Mouse (Mus musculus): ENCODE results near the gene Cygb. TPM values are rescaled to one million over a fixed set of nuclear protein-coding genes. Genes with fewer than 3 reads are reported as not detected.

Cygb gene
- total and polyA plus RNA-seq, 3 experiments = not detected

DNA sequence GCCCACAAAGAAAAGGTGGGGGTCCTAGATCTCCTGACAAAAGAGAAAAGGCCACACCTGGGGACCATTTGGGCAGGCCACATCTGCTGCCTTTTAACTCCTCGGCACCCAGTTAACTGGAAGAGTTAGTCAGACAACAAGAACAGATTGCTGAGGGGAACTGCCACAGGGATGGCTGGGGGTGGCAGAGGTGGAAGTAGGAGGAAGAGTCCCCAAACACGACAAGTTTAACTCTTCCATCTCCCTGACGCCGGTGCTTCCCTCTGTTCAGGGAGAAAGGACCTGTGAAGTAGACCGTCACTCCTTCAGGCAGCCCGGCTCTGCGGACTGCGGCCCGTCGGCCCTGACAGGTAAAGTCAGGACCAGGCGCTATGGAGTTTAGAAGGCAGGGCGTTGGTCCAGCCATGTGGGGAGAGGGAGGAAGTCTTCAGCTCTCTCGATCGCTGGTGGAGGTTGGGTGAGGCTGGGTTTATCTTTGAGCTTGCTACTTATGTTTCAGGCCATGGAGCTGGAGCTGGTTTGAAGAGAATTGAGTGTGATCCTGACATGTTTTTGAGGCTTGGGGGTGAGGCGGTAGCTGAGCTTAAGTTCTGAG lies 5.0 kb upstream of the Cygb start:
- dilution Hi-C loops (cut with MboI; ENCODE audit: extremely low pct_ligation_motif_present, extremely low pct_unique_long_range_greater_than_20kb, low sequenced_read_pairs) = no loop called here
- no peak overlapping the region for H3K4me3 ChIP-seq (replicated peaks in 1 of 3; ENCODE audit: low read depth in 2 of 3, low read length in 2 of 3, poor library complexity in 1 of 3)
- TF ChIP-seq MAX (IDR thresholded peaks at IDR 0.05; ENCODE audit: low read length) = no peak
- TF ChIP-seq RCOR1 (conservative IDR thresholded peaks at IDR 0.05; ENCODE audit: low read depth, low read length) = no peak
- no peak for TF ChIP-seq SMC3 (IDR thresholded peaks at IDR 0.05; ENCODE audit: low read depth, low read length)
- no peak for TF ChIP-seq NELFE (IDR thresholded peaks at IDR 0.05; ENCODE audit: low read depth, low read length)
- TF ChIP-seq TBP (conservative IDR thresholded peaks at IDR 0.05; ENCODE audit: low read depth, low read length) = no peak
- TF ChIP-seq POLR2AphosphoS2 (IDR thresholded peaks at IDR 0.05; ENCODE audit: low read depth, low read length) = no peak
- TF ChIP-seq JUND (conservative IDR thresholded peaks at IDR 0.05; ENCODE audit: low read depth, low read length) = no peak
- no peak for TF ChIP-seq ELF1 (IDR thresholded peaks at IDR 0.05; ENCODE audit: low read depth, low read length)
- no peak for TF ChIP-seq USF2 (conservative IDR thresholded peaks at IDR 0.05; ENCODE audit: low read depth, low read length)
- no peak for TF ChIP-seq ZC3H11A (IDR thresholded peaks at IDR 0.05; ENCODE audit: low read depth, low read length)
- no peak for TF ChIP-seq CHD1 (IDR thresholded peaks at IDR 0.05; ENCODE audit: low read depth, low read length)
- no peak for TF ChIP-seq TCF12 (IDR thresholded peaks at IDR 0.05; ENCODE audit: low read depth, low read length)
- no peak for TF ChIP-seq MAZ (IDR thresholded peaks at IDR 0.05; ENCODE audit: low read depth, low read length)
- no peak for TF ChIP-seq E2F4 (IDR thresholded peaks at IDR 0.05; ENCODE audit: insufficient replicate concordance, low read depth, low read length)
- no peak for TF ChIP-seq USF1 (IDR thresholded peaks at IDR 0.05; ENCODE audit: low read depth, low read length)
- no peak for TF ChIP-seq CHD2 (IDR thresholded peaks at IDR 0.05; ENCODE audit: low read length)
- no peak for TF ChIP-seq KAT2A (IDR thresholded peaks at IDR 0.05; ENCODE audit: insufficient replicate concordance, low read length)
- TF ChIP-seq MYC (IDR thresholded peaks at IDR 0.05; ENCODE audit: low read depth, low read length) = no peak
- no peak for TF ChIP-seq PAX5 (IDR thresholded peaks at IDR 0.05; ENCODE audit: low read length)
- TF ChIP-seq ETS1 (conservative IDR thresholded peaks at IDR 0.05; ENCODE audit: low read depth, low read length) = no peak
- no peak for DNase-seq (ENCODE audit: extremely low read depth)
- in situ Hi-C loops (cut with MboI; ENCODE audit: low pct_ligation_motif_present, low pct_unique_long_range_greater_than_20kb, low sequenced_read_pairs) = loop anchor here (25.0 kb wide), 1 partner anchor 528 kb away; the partner anchor contains the start of gene Sept9
- H3K4me2 ChIP-seq (ENCODE audit: insufficient read depth, low read depth, poor library complexity, severe bottlenecking) = no peak overlapping the region
- H3K9me3 ChIP-seq (replicated peaks; ENCODE audit: low read length) = no peaks in the 10 kb centered on the region
- no peak overlapping the region for H3K27ac ChIP-seq (ENCODE audit: insufficient read depth, low read depth)
- no peaks in the 10 kb centered on the region for H3K36me3 ChIP-seq (replicated peaks in 1 of 2; ENCODE audit: control insufficient read depth in 1 of 2, insufficient read depth in 1 of 2, low read length in 1 of 2)
- H3K4me1 ChIP-seq (ENCODE audit: control insufficient read depth in 1 of 2, insufficient read depth in 2 of 2) = peaks cover 10 to 26% of the 10 kb centered on the region in 2 experiments
- H3K27me3 ChIP-seq (replicated peaks) = peaks cover 4% of the 10 kb centered on the region
- no peaks in the 10 kb centered on the region for H3K79me2 ChIP-seq (replicated peaks; ENCODE audit: control insufficient read depth, extremely low read depth, insufficient read depth, poor library complexity, severe bottlenecking)
- no peak overlapping the region for H3K9ac ChIP-seq (ENCODE audit: insufficient read depth, low read depth)

DNA sequence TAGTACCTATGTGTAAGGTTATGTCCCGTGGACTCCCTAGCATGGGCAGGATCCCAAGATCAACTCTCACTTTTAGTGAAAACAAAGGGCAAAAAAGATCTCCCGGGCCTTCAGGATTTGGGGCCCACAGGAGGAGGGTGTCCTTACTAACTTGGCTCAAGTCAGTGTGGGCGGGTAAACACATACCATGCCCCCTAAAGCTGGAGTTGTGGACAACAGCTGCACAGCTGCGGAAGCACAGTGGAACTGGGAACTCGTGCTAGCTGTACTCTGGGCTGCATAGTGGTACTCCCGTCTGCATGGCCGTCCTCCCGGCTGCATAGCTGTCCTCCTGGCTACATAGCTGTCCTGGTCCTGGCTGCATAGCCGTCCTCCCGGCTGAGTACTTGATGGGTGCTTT lies 4.1 kb upstream of the Cygb start:
- Histone ChIP-seq H3K27me3 (replicated peaks) (peaks cover 9% of the 10 kb centered on the region), H3K4me2 (ENCODE audit: insufficient read depth, low read depth, poor library complexity, severe bottlenecking) (no peak overlapping the region), H3K27ac (ENCODE audit: insufficient read depth, low read depth) (no peak overlapping the region), H3K9ac (ENCODE audit: insufficient read depth, low read depth) (no peak overlapping the region), H3K36me3 (replicated peaks in 1 of 2; ENCODE audit: control insufficient read depth in 1 of 2, insufficient read depth in 1 of 2, low read length in 1 of 2) (no peaks in the 10 kb centered on the region), H3K9me3 (replicated peaks; ENCODE audit: low read length) (no peaks in the 10 kb centered on the region), H3K79me2 (replicated peaks; ENCODE audit: control insufficient read depth, extremely low read depth, insufficient read depth, poor library complexity, severe bottlenecking) (no peaks in the 10 kb centered on the region), H3K4me3 (replicated peaks in 1 of 3; ENCODE audit: low read depth in 2 of 3, low read length in 2 of 3, poor library complexity in 1 of 3) (no peak overlapping the region), H3K4me1 (ENCODE audit: control insufficient read depth in 1 of 2, insufficient read depth in 2 of 2) (peaks cover 12 to 23% of the 10 kb centered on the region in 2 experiments)
- dilution Hi-C loops (cut with MboI; ENCODE audit: extremely low pct_ligation_motif_present, extremely low pct_unique_long_range_greater_than_20kb, low sequenced_read_pairs) (no loop called here), in situ Hi-C loops (cut with MboI; ENCODE audit: low pct_ligation_motif_present, low pct_unique_long_range_greater_than_20kb, low sequenced_read_pairs) (loop anchor here (25.0 kb wide), 1 partner anchor 529 kb away; the partner anchor contains the start of gene Sept9)
- no peak for DNase-seq (ENCODE audit: extremely low read depth)
- TF ChIP-seq SMC3 (IDR thresholded peaks at IDR 0.05; ENCODE audit: low read depth, low read length) = no peak
- TF ChIP-seq BHLHE40 (IDR thresholded peaks at IDR 0.05; ENCODE audit: low read depth, low read length) = no peak
- no peak for TF ChIP-seq CTCF (conservative IDR thresholded peaks at IDR 0.05 in 1 of 2, IDR thresholded peaks at IDR 0.05 in 1 of 2; ENCODE audit: low read depth in 2 of 2, low read length in 2 of 2)
- no peak for TF ChIP-seq NELFE (IDR thresholded peaks at IDR 0.05; ENCODE audit: low read depth, low read length)
- TF ChIP-seq ZC3H11A (IDR thresholded peaks at IDR 0.05; ENCODE audit: low read depth, low read length) = no peak
